19 mouse cellular contexts compared by ENCODE assay signal in genomic region chr2:29439857-29440502, GRCm38 (mm10).
DNase-seq lines count a peak whose midpoint lies in the region; ATAC-seq and TF ChIP-seq lines count a peak whose summit lies in the region.
"Had no signal": no experiment of that assay in that cellular context is flagged by ENCODE, and none has a peak within 500 bp of the region (broad histone marks: within the 10 kb centered on the region; RNA-seq: fewer than 3 reads in every experiment).

No protein-coding gene starts in this region.

- H3K36me3 ChIP-seq in midbrain, embryonic 12.5 days: no peaks in the 10 kb centered on the region
- H3K36me3 ChIP-seq in midbrain, postnatal 0 days (ENCODE audit: insufficient read depth, low read length): no peaks in the 10 kb centered on the region
- peaks cover 0 to 4% of the 10 kb centered on the region in 2 experiments for H3K36me3 ChIP-seq in CH12.LX (replicated peaks in 1 of 2; ENCODE audit: control insufficient read depth in 1 of 2, insufficient read depth in 1 of 2, low read length in 1 of 2)
- no peaks in the 10 kb centered on the region for H3K36me3 ChIP-seq in forebrain, embryonic 15.5 days
- H3K36me3 ChIP-seq: embryonic facial prominence, embryonic 12.5 days; heart, embryonic 15.5 days; limb, embryonic 13.5 days; liver, embryonic 15.5 days had no signal

- no peak for DNase-seq in midbrain, postnatal 0 days (ENCODE audit: low spot score)
- DNase-seq in CH12.LX (ENCODE audit: extremely low read depth): peak; percentile 42
- DNase-seq in thymus, adult 18-20 months: no peak
- no peak for DNase-seq in gastrocnemius, postnatal 14 days
- DNase-seq in right cerebral cortex, postnatal 4 days: no peak
- DNase-seq: cerebellum, postnatal 14 days; lung, postnatal 10 days; right cerebral cortex, postnatal 14 days; thymus, postnatal 25 days had no signal

- TF ChIP-seq CTCF in midbrain, postnatal 0 days (IDR thresholded peaks at IDR 0.05): no peak
- TF ChIP-seq CTCF in CH12.LX (conservative IDR thresholded peaks at IDR 0.05 in 1 of 2, IDR thresholded peaks at IDR 0.05 in 1 of 2; ENCODE audit: low read depth in 2 of 2, low read length in 2 of 2): no peak

- no peaks in the 10 kb centered on the region for H3K27me3 ChIP-seq in midbrain, embryonic 12.5 days
- no peaks in the 10 kb centered on the region for H3K27me3 ChIP-seq in midbrain, postnatal 0 days (ENCODE audit: insufficient read depth, low read length)
- H3K27me3 ChIP-seq in CH12.LX (replicated peaks): no peaks in the 10 kb centered on the region
- no peaks in the 10 kb centered on the region for H3K27me3 ChIP-seq in forebrain, embryonic 15.5 days
- H3K27me3 ChIP-seq: embryonic facial prominence, embryonic 12.5 days; heart, embryonic 15.5 days; limb, embryonic 13.5 days; liver, embryonic 15.5 days had no signal

- H3K4me1 ChIP-seq in midbrain, embryonic 12.5 days: peaks cover 40% of the 10 kb centered on the region
- no peaks in the 10 kb centered on the region for H3K4me1 ChIP-seq in midbrain, postnatal 0 days (ENCODE audit: insufficient read depth, low read length)
- peaks cover 28 to 74% of the 10 kb centered on the region in 2 experiments for H3K4me1 ChIP-seq in CH12.LX (ENCODE audit: control insufficient read depth in 1 of 2, insufficient read depth in 2 of 2)
- H3K4me1 ChIP-seq in forebrain, embryonic 15.5 days: peaks cover 50% of the 10 kb centered on the region

- H3K4me2 ChIP-seq in midbrain, embryonic 12.5 days (replicated peaks): no peak overlapping the region
- H3K4me2 ChIP-seq in midbrain, postnatal 0 days (ENCODE audit: low read depth, low read length, poor library complexity, severe bottlenecking): no peak overlapping the region
- peak overlapping the region; percentile 68 for H3K4me2 ChIP-seq in CH12.LX (ENCODE audit: insufficient read depth, low read depth, poor library complexity, severe bottlenecking)
- H3K4me2 ChIP-seq in forebrain, embryonic 15.5 days (replicated peaks): no peak overlapping the region
- H3K4me2 ChIP-seq: embryonic facial prominence, embryonic 12.5 days; heart, embryonic 15.5 days; limb, embryonic 13.5 days; liver, embryonic 15.5 days had no signal

- ATAC-seq in midbrain, embryonic 12.5 days (ENCODE audit: low FRiP score, low read depth): no peak
- no peak for ATAC-seq in midbrain, postnatal 0 days (ENCODE audit: low FRiP score)
- 0 out of 2 replicates have a peak, but pooled peaks have one; percentile 25 for ATAC-seq in common myeloid progenitor, adult 5-6 weeks (replicated peaks; ENCODE audit: low read depth, poor library complexity, severe bottlenecking)
- 0 out of 2 replicates have a peak, but pooled peaks have one; percentile 39 for ATAC-seq in forebrain, embryonic 15.5 days (replicated peaks)
- ATAC-seq: intestine, embryonic 16.5 days had no signal

- TF ChIP-seq EP300 in CH12.LX (IDR thresholded peaks at IDR 0.05; ENCODE audit: low read length): peak; percentile 87

- in situ Hi-C loops in CH12.LX (cut with MboI; ENCODE audit: low pct_ligation_motif_present, low pct_unique_long_range_greater_than_20kb, low sequenced_read_pairs): no loop called here

- TF ChIP-seq RAD21 in CH12.LX (IDR thresholded peaks at IDR 0.05; ENCODE audit: low read depth, low read length): no peak

- no peak overlapping the region for H3K4me3 ChIP-seq in midbrain, embryonic 12.5 days
- no peak overlapping the region for H3K4me3 ChIP-seq in midbrain, postnatal 0 days (ENCODE audit: low read depth, low read length)
- H3K4me3 ChIP-seq in CH12.LX (replicated peaks in 1 of 3; ENCODE audit: low read depth in 2 of 3, low read length in 2 of 3, poor library complexity in 1 of 3): peak overlapping the region in 1 of 3 experiments; percentile 6
- H3K4me3 ChIP-seq in forebrain, embryonic 15.5 days: no peak overlapping the region
- H3K4me3 ChIP-seq: embryonic facial prominence, embryonic 12.5 days; heart, embryonic 15.5 days; limb, embryonic 13.5 days; liver, embryonic 15.5 days; megakaryocyte, embryonic 14.5 days had no signal

- dilution Hi-C loops in CH12.LX (cut with MboI; ENCODE audit: extremely low pct_ligation_motif_present, extremely low pct_unique_long_range_greater_than_20kb, low sequenced_read_pairs): no loop called here

- TF ChIP-seq POLR2A in CH12.LX (IDR thresholded peaks at IDR 0.05; ENCODE audit: low read depth, low read length): no peak

- WGBS in midbrain, embryonic 12.5 days: 54% methylated on average over 7 of the region's 7 CpGs
- 38% methylated on average over 7 of the region's 7 CpGs for WGBS in midbrain, postnatal 0 days
- WGBS in forebrain, embryonic 15.5 days: 6% methylated on average over 7 of the region's 7 CpGs

- H3K9me3 ChIP-seq in midbrain, embryonic 12.5 days: no peaks in the 10 kb centered on the region
- no peaks in the 10 kb centered on the region for H3K9me3 ChIP-seq in midbrain, postnatal 0 days (ENCODE audit: low read length)
- no peaks in the 10 kb centered on the region for H3K9me3 ChIP-seq in CH12.LX (replicated peaks; ENCODE audit: low read length)
- H3K9me3 ChIP-seq in forebrain, embryonic 15.5 days: no peaks in the 10 kb centered on the region
- H3K9me3 ChIP-seq: embryonic facial prominence, embryonic 12.5 days; heart, embryonic 15.5 days; limb, embryonic 13.5 days; liver, embryonic 15.5 days; megakaryocyte, embryonic 14.5 days had no signal

- peak overlapping the region; percentile 42; the same call in 1 of the 2 replicates for H3K27ac ChIP-seq in midbrain, embryonic 12.5 days (replicated peaks)
- H3K27ac ChIP-seq in midbrain, postnatal 0 days (ENCODE audit: low read depth, low read length): no peak overlapping the region
- peak overlapping the region; percentile 59 for H3K27ac ChIP-seq in CH12.LX (ENCODE audit: insufficient read depth, low read depth)
- H3K27ac ChIP-seq in forebrain, embryonic 15.5 days (replicated peaks): peak overlapping the region; percentile 63
- H3K27ac ChIP-seq: embryonic facial prominence, embryonic 12.5 days; heart, embryonic 15.5 days; kidney, postnatal 0 days; limb, embryonic 13.5 days; liver, embryonic 15.5 days had no signal

- intact Hi-C loops in gastrocnemius, postnatal 14 days (cut with DNase I; ENCODE audit: low total_unique reads): no loop called here

- H3K9ac ChIP-seq in midbrain, embryonic 12.5 days (replicated peaks): no peak overlapping the region
- H3K9ac ChIP-seq in midbrain, postnatal 0 days (replicated peaks; ENCODE audit: low read length, poor library complexity, severe bottlenecking): no peak overlapping the region
- peak overlapping the region; percentile 31; the same call in 1 of the 2 replicates for H3K9ac ChIP-seq in CH12.LX (ENCODE audit: insufficient read depth, low read depth)
- no peak overlapping the region for H3K9ac ChIP-seq in forebrain, embryonic 15.5 days (replicated peaks)
- H3K9ac ChIP-seq: embryonic facial prominence, embryonic 12.5 days; heart, embryonic 15.5 days; limb, embryonic 13.5 days; liver, embryonic 15.5 days had no signal

- H3K79me2 ChIP-seq in CH12.LX (replicated peaks; ENCODE audit: control insufficient read depth, extremely low read depth, insufficient read depth, poor library complexity, severe bottlenecking): no peaks in the 10 kb centered on the region

TF ChIP-seq in CH12.LX, 34 proteins besides CTCF, POLR2A, EP300 and RAD21:
- peak; percentile 67; the same call in 1 of the 2 replicates for TF ChIP-seq JUND (conservative IDR thresholded peaks at IDR 0.05; ENCODE audit: low read depth, low read length)
- TF ChIP-seq IRF4 (IDR thresholded peaks at IDR 0.05; ENCODE audit: low read depth, low read length): peak; percentile 86
- no peak for TF ChIP-seq ELF1 (IDR thresholded peaks at IDR 0.05; ENCODE audit: low read depth, low read length)
- TF ChIP-seq KAT2A (IDR thresholded peaks at IDR 0.05; ENCODE audit: insufficient replicate concordance, low read length): no peak
- TF ChIP-seq TCF12 (IDR thresholded peaks at IDR 0.05; ENCODE audit: low read depth, low read length): peak; percentile 33; the same call in 1 of the 2 replicates
- TF ChIP-seq ETS1 (conservative IDR thresholded peaks at IDR 0.05; ENCODE audit: low read depth, low read length): peak; percentile 72
- no peak for TF ChIP-seq CHD2 (IDR thresholded peaks at IDR 0.05; ENCODE audit: low read length)
- peak; percentile 81 for TF ChIP-seq JUN (IDR thresholded peaks at IDR 0.05; ENCODE audit: insufficient read depth, low read depth, low read length)
- TF ChIP-seq MAX (IDR thresholded peaks at IDR 0.05; ENCODE audit: low read length): no peak
- TF ChIP-seq ZNF384 (IDR thresholded peaks at IDR 0.05; ENCODE audit: low read depth, low read length): peak; percentile 44; the same call in 1 of the 2 replicates
- 0 out of 2 replicates have a peak, but pooled peaks have one; percentile 27 for TF ChIP-seq MEF2A (IDR thresholded peaks at IDR 0.05; ENCODE audit: borderline replicate concordance, low read depth, low read length)
- no peak for TF ChIP-seq TBP (conservative IDR thresholded peaks at IDR 0.05; ENCODE audit: low read depth, low read length)
- no peak for TF ChIP-seq USF2 (conservative IDR thresholded peaks at IDR 0.05; ENCODE audit: low read depth, low read length)
- no peak for TF ChIP-seq MAZ (IDR thresholded peaks at IDR 0.05; ENCODE audit: low read depth, low read length)

Comparison
In these comparisons a context has a peak if more than half of its experiments do, and no peak if none do; other contexts are left out.
1. ATAC-seq: peak in common myeloid progenitor, adult 5-6 weeks (single experiment) and forebrain, embryonic 15.5 days (single experiment); none in midbrain, embryonic 12.5 days (single experiment) and midbrain, postnatal 0 days (single experiment).